Mouse (Mus musculus): ENCODE measurements at regions not wholly inside any gene's neighbourhood (a gene's known extent, or its start where the extent isn't known, plus 50 kb on each side); places are given as distances from the start of the nearest gene placed in this dataset.

DNA sequence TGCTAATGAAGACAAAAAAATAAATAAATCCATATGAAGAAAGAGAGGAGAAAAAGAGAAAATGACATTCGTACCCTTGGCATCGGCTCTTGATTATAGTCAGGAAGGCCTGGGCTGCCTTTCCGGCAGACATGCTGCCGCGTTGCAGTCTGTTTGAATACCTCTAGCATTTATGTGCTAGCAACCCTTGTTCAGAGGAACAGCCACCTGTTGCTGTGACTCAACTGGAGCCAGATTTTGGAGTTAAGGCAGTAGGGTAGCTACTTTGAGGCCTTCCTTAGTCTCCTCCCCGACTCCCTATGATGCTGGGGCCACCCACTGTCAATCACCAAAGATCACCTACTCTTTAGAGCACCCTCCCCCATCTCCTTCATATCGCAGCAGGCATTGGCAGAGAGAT lies 148.5 kb upstream of the Cops8 start:
- TF ChIP-seq CTCF (IDR thresholded peaks at IDR 0.05; ENCODE audit: control insufficient read depth, insufficient read depth, low read length) (no peak), POLR2A (IDR thresholded peaks at IDR 0.05; ENCODE audit: borderline replicate concordance, control insufficient read depth, low read depth, low read length) (no peak)
